24 mouse cellular contexts compared by ENCODE assay signal in the genomic region with DNA sequence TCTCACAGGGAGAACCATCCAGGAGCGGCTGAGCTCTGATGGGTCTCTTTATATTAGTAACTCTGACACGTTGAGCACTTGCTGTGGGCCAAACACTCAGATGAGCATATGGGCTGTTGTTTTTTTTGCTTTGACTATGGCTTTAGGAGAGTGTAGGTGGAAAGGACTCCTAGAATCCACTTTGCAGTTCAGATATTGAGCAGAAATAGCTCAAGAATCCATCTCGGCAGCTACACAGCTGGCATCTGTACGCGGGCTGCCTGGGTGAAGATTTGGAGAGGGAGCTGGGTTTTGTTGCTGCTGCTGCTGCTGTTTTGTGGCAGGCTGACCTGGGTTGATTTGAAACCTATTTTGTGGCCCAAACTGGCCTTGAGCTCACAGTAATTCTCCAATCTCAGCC.
A peak's percentile ranks its signal among the peaks of the same experiment; 100 is the strongest.
DNase-seq lines count a peak whose midpoint lies in the region; ATAC-seq and TF ChIP-seq lines count a peak whose summit lies in the region.
"Had no signal": no experiment of that assay in that cellular context is flagged by ENCODE, and none has a peak within 500 bp of the region (broad histone marks: within the 10 kb centered on the region; RNA-seq: fewer than 3 reads in every experiment).

No protein-coding gene starts in this region.

- no peaks in the 10 kb centered on the region for H3K36me3 ChIP-seq in forebrain, embryonic 13.5 days (ENCODE audit: poor library complexity, severe bottlenecking)
- H3K36me3 ChIP-seq in forebrain, postnatal 0 days (ENCODE audit: insufficient read depth), result no peaks in the 10 kb centered on the region
- no peaks in the 10 kb centered on the region for H3K36me3 ChIP-seq in midbrain, embryonic 10.5 days
- H3K36me3 ChIP-seq in midbrain, embryonic 16.5 days (ENCODE audit: control insufficient read depth, insufficient read depth, low read length), result no peaks in the 10 kb centered on the region
- no peaks in the 10 kb centered on the region for H3K36me3 ChIP-seq in embryonic facial prominence, embryonic 14.5 days (ENCODE audit: control insufficient read depth, insufficient read depth, low read length)
- H3K36me3 ChIP-seq in limb, embryonic 15.5 days, result no peaks in the 10 kb centered on the region
- H3K36me3 ChIP-seq: heart, embryonic 12.5 days; liver, embryonic 15.5 days; neural tube, embryonic 15.5 days had no signal

- peaks cover 77% of the 10 kb centered on the region for H3K4me1 ChIP-seq in forebrain, embryonic 13.5 days
- H3K4me1 ChIP-seq in forebrain, postnatal 0 days (ENCODE audit: insufficient read depth), result peaks cover 19% of the 10 kb centered on the region
- H3K4me1 ChIP-seq in midbrain, embryonic 10.5 days, result peaks cover 90% of the 10 kb centered on the region
- H3K4me1 ChIP-seq in midbrain, embryonic 16.5 days (ENCODE audit: control insufficient read depth, insufficient read depth, low read length), result peaks cover 35% of the 10 kb centered on the region
- H3K4me1 ChIP-seq in embryonic facial prominence, embryonic 14.5 days (ENCODE audit: control insufficient read depth, insufficient read depth, low read length), result peaks cover 31% of the 10 kb centered on the region
- peaks cover 36% of the 10 kb centered on the region for H3K4me1 ChIP-seq in limb, embryonic 15.5 days
- H3K4me1 ChIP-seq: liver, embryonic 15.5 days had no signal

- 82% methylated on average over 5 of the region's 5 CpGs for WGBS in forebrain, embryonic 13.5 days
- 64% methylated on average over 5 of the region's 5 CpGs for WGBS in forebrain, postnatal 0 days
- WGBS in midbrain, embryonic 10.5 days, result 89% methylated on average over 5 of the region's 5 CpGs
- 84% methylated on average over 5 of the region's 5 CpGs for WGBS in midbrain, embryonic 16.5 days
- WGBS in embryonic facial prominence, embryonic 14.5 days, result 66% methylated on average over 5 of the region's 5 CpGs
- 42% methylated on average over 5 of the region's 5 CpGs for whole genome bisulfite sequencing in limb, embryonic 15.5 days

- no peaks in the 10 kb centered on the region for H3K9me3 ChIP-seq in forebrain, embryonic 13.5 days (replicated peaks)
- H3K9me3 ChIP-seq in forebrain, postnatal 0 days (ENCODE audit: low read length), result no peaks in the 10 kb centered on the region
- no peaks in the 10 kb centered on the region for H3K9me3 ChIP-seq in midbrain, embryonic 10.5 days (replicated peaks)
- H3K9me3 ChIP-seq in midbrain, embryonic 16.5 days (replicated peaks; ENCODE audit: control insufficient read depth, low read length, poor library complexity, severe bottlenecking), result no peaks in the 10 kb centered on the region
- no peaks in the 10 kb centered on the region for H3K9me3 ChIP-seq in embryonic facial prominence, embryonic 14.5 days (ENCODE audit: control insufficient read depth, low read length)
- H3K9me3 ChIP-seq in limb, embryonic 15.5 days, result no peaks in the 10 kb centered on the region
- H3K9me3 ChIP-seq: heart, embryonic 12.5 days; liver, embryonic 15.5 days; neural tube, embryonic 15.5 days had no signal

- DNase-seq in forebrain, postnatal 0 days, result no peak
- DNase-seq in midbrain, embryonic 10.5 days (ENCODE audit: low spot score), result no peak
- DNase-seq in embryonic facial prominence, embryonic 14.5 days (ENCODE audit: low spot score), result no peak
- no peak for DNase-seq in heart, adult 11 months
- no peak for DNase-seq in adrenal gland, adult 8-10 months
- DNase-seq: adrenal gland, postnatal 10 days; cerebellum, postnatal 14 days; embryo, embryonic 11 days; gastrocnemius, adult 2 months; heart, postnatal 14 days; kidney, postnatal 4 days; left cerebral cortex, postnatal 4 days; thymus, postnatal 25 days had no signal

- H3K9ac ChIP-seq in forebrain, embryonic 13.5 days, result no peak overlapping the region
- H3K9ac ChIP-seq in forebrain, postnatal 0 days, result no peak overlapping the region
- H3K9ac ChIP-seq in midbrain, embryonic 16.5 days (ENCODE audit: low read depth, low read length), result no peak overlapping the region
- H3K9ac ChIP-seq in embryonic facial prominence, embryonic 14.5 days (ENCODE audit: low read depth, low read length), result no peak overlapping the region
- no peak overlapping the region for H3K9ac ChIP-seq in limb, embryonic 15.5 days
- H3K9ac ChIP-seq: heart, embryonic 12.5 days; hindbrain, embryonic 14.5 days; liver, embryonic 15.5 days; neural tube, embryonic 15.5 days had no signal

- no peak for ATAC-seq in forebrain, embryonic 13.5 days
- ATAC-seq in forebrain, postnatal 0 days, result no peak
- ATAC-seq in midbrain, embryonic 16.5 days, result no peak
- ATAC-seq in embryonic facial prominence, embryonic 14.5 days (ENCODE audit: low read depth), result no peak
- no peak for ATAC-seq in limb, embryonic 15.5 days (ENCODE audit: insufficient number of reproducible peaks, low FRiP score, low TSS enrichment, low read depth)
- ATAC-seq: forebrain, embryonic 14.5 days had no signal

- H3K27ac ChIP-seq in forebrain, embryonic 13.5 days, result peak overlapping the region; percentile 35; the same call in 1 of the 2 replicates
- H3K27ac ChIP-seq in forebrain, postnatal 0 days (ENCODE audit: low read depth, low read length), result no peak overlapping the region
- peak overlapping the region; percentile 91 for H3K27ac ChIP-seq in midbrain, embryonic 10.5 days (replicated peaks)
- no peak overlapping the region for H3K27ac ChIP-seq in midbrain, embryonic 16.5 days (ENCODE audit: low read length)
- H3K27ac ChIP-seq in embryonic facial prominence, embryonic 14.5 days (replicated peaks; ENCODE audit: low read depth, low read length), result peak overlapping the region; percentile 17; the same call in 1 of the 2 replicates
- peak overlapping the region; percentile 75 for H3K27ac ChIP-seq in limb, embryonic 15.5 days
- H3K27ac ChIP-seq: gastrocnemius, adult 2 months; hindbrain, embryonic 14.5 days; liver, embryonic 15.5 days; macrophage; neural tube, embryonic 15.5 days had no signal

- no peak overlapping the region for H3K4me3 ChIP-seq in forebrain, embryonic 13.5 days
- no peak overlapping the region for H3K4me3 ChIP-seq in forebrain, postnatal 0 days (ENCODE audit: low read depth, low read length)
- no peak overlapping the region for H3K4me3 ChIP-seq in midbrain, embryonic 10.5 days
- H3K4me3 ChIP-seq in midbrain, embryonic 16.5 days (ENCODE audit: low read depth, low read length), result no peak overlapping the region
- no peak overlapping the region for H3K4me3 ChIP-seq in embryonic facial prominence, embryonic 14.5 days (ENCODE audit: low read depth, low read length)
- H3K4me3 ChIP-seq in limb, embryonic 15.5 days, result no peak overlapping the region
- H3K4me3 ChIP-seq: erythroblast, embryonic 14.5 days; gastrocnemius, adult 2 months; heart, embryonic 12.5 days; liver, embryonic 15.5 days; neural tube, embryonic 15.5 days had no signal

- no peak overlapping the region for H3K4me2 ChIP-seq in forebrain, embryonic 13.5 days
- H3K4me2 ChIP-seq in forebrain, postnatal 0 days (ENCODE audit: low read depth), result no peak overlapping the region
- no peak overlapping the region for H3K4me2 ChIP-seq in midbrain, embryonic 16.5 days (ENCODE audit: low read length)
- no peak overlapping the region for H3K4me2 ChIP-seq in embryonic facial prominence, embryonic 14.5 days (ENCODE audit: low read depth, low read length)
- no peak overlapping the region for H3K4me2 ChIP-seq in limb, embryonic 15.5 days
- H3K4me2 ChIP-seq: heart, embryonic 12.5 days; hindbrain, embryonic 14.5 days; liver, embryonic 15.5 days; midbrain, embryonic 11.5 days; neural tube, embryonic 15.5 days had no signal

- no peaks in the 10 kb centered on the region for H3K27me3 ChIP-seq in forebrain, embryonic 13.5 days
- no peaks in the 10 kb centered on the region for H3K27me3 ChIP-seq in forebrain, postnatal 0 days (ENCODE audit: insufficient read depth, low read length)
- no peaks in the 10 kb centered on the region for H3K27me3 ChIP-seq in midbrain, embryonic 10.5 days (ENCODE audit: low read depth, poor library complexity, severe bottlenecking)
- no peaks in the 10 kb centered on the region for H3K27me3 ChIP-seq in midbrain, embryonic 16.5 days (ENCODE audit: control insufficient read depth, insufficient read depth, low read depth, low read length)
- no peaks in the 10 kb centered on the region for H3K27me3 ChIP-seq in embryonic facial prominence, embryonic 14.5 days (replicated peaks; ENCODE audit: control insufficient read depth, insufficient read depth, low read length)
- H3K27me3 ChIP-seq in limb, embryonic 15.5 days, result no peaks in the 10 kb centered on the region
- H3K27me3 ChIP-seq: liver, embryonic 15.5 days; neural tube, embryonic 15.5 days had no signal

- TF ChIP-seq CTCF in forebrain, postnatal 0 days (IDR thresholded peaks at IDR 0.05; ENCODE audit: low read depth), result no peak

Comparison
In these comparisons a context has a peak if more than half of its experiments do, and no peak if none do; other contexts are left out.
1. H3K27ac ChIP-seq: peak in forebrain, embryonic 13.5 days (single experiment), midbrain, embryonic 10.5 days (single experiment), embryonic facial prominence, embryonic 14.5 days (single experiment) and limb, embryonic 15.5 days (single experiment); none in forebrain, postnatal 0 days (single experiment) and midbrain, embryonic 16.5 days (single experiment).